Mouse (Mus musculus): ENCODE measurements around the gene Mpc2. TPM values are rescaled to one million over a fixed set of nuclear protein-coding genes. Genes with fewer than 3 reads are reported as not detected.

The Mpc2 gene
- polyA plus RNA-seq, 1 experiment from 2014 or later: 129 TPM

Other genes starting within 250 kb of the Mpc2 start
- gene Tiprl, start 223.6 kb upstream of the Mpc2 start, polyA plus RNA-seq (2014; fragmentation: Nextera tagmentation; extraction: Ambion mirVana): 111 and 117 TPM in 2 replicates
- 2.6 and 3.3 TPM in 2 replicates for gene Gpr161, start 164.8 kb upstream of the Mpc2 start, polyA plus RNA-seq (2014; fragmentation: Nextera tagmentation; extraction: Ambion mirVana)
- 11.8 and 11.9 TPM in 2 replicates for gene Dcaf6, start 162 bp upstream of the Mpc2 start, polyA plus RNA-seq (2014; fragmentation: Nextera tagmentation; extraction: Ambion mirVana)
- 0.04 and 0.15 TPM in 2 replicates for gene Adcy10, start 24.5 kb downstream of the Mpc2 start, polyA plus RNA-seq (2014; fragmentation: Nextera tagmentation; extraction: Ambion mirVana)
- gene Mpzl1, start 173.9 kb downstream of the Mpc2 start, polyA plus RNA-seq (2014; fragmentation: Nextera tagmentation; extraction: Ambion mirVana): 149 and 150 TPM in 2 replicates
- gene Rcsd1, start 249.1 kb downstream of the Mpc2 start, polyA plus RNA-seq (2014; fragmentation: Nextera tagmentation; extraction: Ambion mirVana): 8.5 and 9.4 TPM in 2 replicates

All from hindbrain, embryonic 11.5 days (tissue).